Mouse (Mus musculus) spleen, adult 2 months (tissue): ENCODE measurements at regions not wholly inside any gene's neighbourhood (a gene's known extent, or its start where the extent isn't known, plus 50 kb on each side); places are given as distances from the start of the nearest gene placed in this dataset.

ENCODE experiments used
- CTCF ChIP-seq: fragments of 200-500 bp; IDR thresholded peaks from 2 replicates; pipeline ENCODE4 v1.5.1; 2011; ENCODE audit warnings: mild to moderate bottlenecking, inconsistent platforms; ENCODE audit not compliant: insufficient read depth, insufficient read length, insufficient replicate concordance; ENCODE audit errors: extremely low read depth
- POLR2A ChIP-seq: fragments of 200-500 bp; IDR thresholded peaks from 2 replicates; pipeline ENCODE4 v1.6.1; 2011; ENCODE audit warnings: low read depth, low read length, inconsistent platforms

GRCm38 (mm10) chr10:37211305-37211704 lies 72.6 kb upstream of the Marcks start:
- TF ChIP-seq CTCF (no peak), POLR2A (no peak)
